ENCODE assay signal across 11 mouse cellular contexts in genomic region chr13:111801662-111802270, GRCm38 (mm10). TPM values are rescaled to one million over a fixed set of nuclear protein-coding genes. Genes with fewer than 3 reads are reported as not detected.
A peak's percentile ranks its signal among the peaks of the same experiment; 100 is the strongest.
DNase-seq lines count a peak whose midpoint lies in the region; ATAC-seq lines count a peak whose summit lies in the region.
"Had no signal": no experiment of that assay in that cellular context is flagged by ENCODE, and none has a peak within 500 bp of the region (broad histone marks: within the 10 kb centered on the region; RNA-seq: fewer than 3 reads in every experiment).

No protein-coding gene starts in this region.

- peak; percentile 50 to 56 for DNase-seq in cerebellum, postnatal 14 days
- no peak for DNase-seq in cerebellum, adult 9-10 months
- DNase-seq in kidney, postnatal 10 days, result no peak
- peak; percentile 49 for DNase-seq in testis, postnatal 10 days (ENCODE audit: low spot score)
- no peak for DNase-seq in testis, postnatal 14 days (ENCODE audit: low spot score)
- no peak for DNase-seq in urinary bladder, postnatal 10 days (ENCODE audit: low spot score)
- no peak for DNase-seq in thymus, postnatal 36 days

- H3K4me1 ChIP-seq in kidney, embryonic 16.5 days (ENCODE audit: insufficient read depth, low read length), result peaks cover 96% of the 10 kb centered on the region

- WGBS in kidney, embryonic 16.5 days, result 58% methylated on average over 10 of the region's 10 CpGs

- no peak overlapping the region for H3K4me2 ChIP-seq in kidney, embryonic 16.5 days (replicated peaks; ENCODE audit: low read depth, low read length)
- H3K4me2 ChIP-seq: midbrain, embryonic 11.5 days had no signal

- H3K9ac ChIP-seq in kidney, embryonic 16.5 days (replicated peaks; ENCODE audit: low read length), result 0 out of 2 replicates have a peak overlapping the region, but pooled peaks have one; percentile 4

- H3K27me3 ChIP-seq in kidney, embryonic 16.5 days (ENCODE audit: insufficient read depth, low read length), result no peaks in the 10 kb centered on the region
- H3K27me3 ChIP-seq: Patski had no signal

- H3K36me3 ChIP-seq in kidney, embryonic 16.5 days (ENCODE audit: insufficient read depth, low read length), result no peaks in the 10 kb centered on the region

- H3K9me3 ChIP-seq in kidney, embryonic 16.5 days (ENCODE audit: low read length), result no peaks in the 10 kb centered on the region

- H3K4me3 ChIP-seq in kidney, embryonic 16.5 days (ENCODE audit: low read length), result no peak overlapping the region

- peak overlapping the region; percentile 61; the same call in 1 of the 2 replicates for H3K27ac ChIP-seq in kidney, embryonic 16.5 days (ENCODE audit: low read length)

- no peak for ATAC-seq in kidney, embryonic 16.5 days (ENCODE audit: low FRiP score, low TSS enrichment)
- ATAC-seq: forebrain, embryonic 14.5 days; Patski had no signal

RNA-seq across cellular contexts. Expression of gene Map3k1, which starts 7.0 kb away (rescaled TPM):
- polyA plus RNA-seq in kidney, embryonic 16.5 days (2015; fragmentation: Nextera tagmentation; extraction: Ambion mirVana), result 26.6 and 31.1 TPM in 2 replicates

Comparison
In these comparisons a context has a peak if more than half of its experiments do, and no peak if none do; other contexts are left out.
1. DNase-seq: peak in cerebellum, postnatal 14 days (2 of 2) and testis, postnatal 10 days (single experiment); none in cerebellum, adult 9-10 months (single experiment), kidney, postnatal 10 days (single experiment), testis, postnatal 14 days (single experiment), urinary bladder, postnatal 10 days (single experiment) and thymus, postnatal 36 days (0 of 2).